Mouse (Mus musculus): ENCODE data around the gene Ttc12.

GRCm38 (mm10) chr9:49531833-49532232 lies 45.8 kb upstream of the Ttc12 start:
- TF ChIP-seq CTCF (IDR thresholded peaks at IDR 0.05; ENCODE audit: low read depth) (no peak), EP300 (IDR thresholded peaks at IDR 0.05; ENCODE audit: low read depth) (no peak)

Measured in heart, postnatal 0 days (tissue).